Mouse (Mus musculus) stomach, embryonic 15.5 days (tissue): ENCODE measurements around the gene Gm8005. TPM values are rescaled to one million over a fixed set of nuclear protein-coding genes. Genes with fewer than 3 reads are reported as not detected.
"Not testable (repeated sequence)": the region's sequence is repeated elsewhere in the genome, so short reads cannot be mapped to it uniquely, and the experiment has no call there.

Experiments
- ATAC-seq: fragments of 200-750 bp; cut with Nextera tagmentation; 2 replicates; pipeline ENCODE4 v1.8.0; 2017; ENCODE audit warnings: low read depth, moderate number of reproducible peaks, moderate TSS enrichment; ENCODE audit not compliant: insufficient read depth, low FRiP score
- H3K27ac ChIP-seq: fragments of 300-500 bp; sonication (generic); 2 replicates; pipeline ENCODE4 v1.5.1; 2015; ENCODE audit warnings: mild to moderate bottlenecking, inconsistent platforms
- H3K27me3 ChIP-seq: fragments of 300-500 bp; sonication (generic); replicated peaks from 2 replicates; pipeline ENCODE4 v1.6.1; 2015; ENCODE audit warnings: inconsistent platforms
- H3K36me3 ChIP-seq: fragments of 300-500 bp; sonication (generic); 2 replicates; pipeline ENCODE4 v1.6.1; 2015; ENCODE audit warnings: inconsistent platforms
- H3K4me1 ChIP-seq: fragments of 300-500 bp; sonication (generic); 2 replicates; pipeline ENCODE4 v1.6.1; 2015; ENCODE audit warnings: inconsistent platforms
- H3K4me2 ChIP-seq: fragments of 300-500 bp; sonication (generic); 2 replicates; pipeline ENCODE4 v1.6.1; 2015; ENCODE audit warnings: mild to moderate bottlenecking, inconsistent platforms
- H3K4me3 ChIP-seq: fragments of 300-500 bp; sonication (generic); replicated peaks from 2 replicates; pipeline ENCODE4 v1.5.1; 2015; ENCODE audit warnings: inconsistent platforms
- H3K9ac ChIP-seq: fragments of 300-500 bp; sonication (generic); 2 replicates; pipeline ENCODE4 v1.6.1; 2015; ENCODE audit warnings: inconsistent platforms
- H3K9me3 ChIP-seq: fragments of 300-500 bp; sonication (generic); 2 replicates; pipeline ENCODE4 v1.6.1; 2016; ENCODE audit warnings: inconsistent platforms
- WGBS: fragments of 180-500 bp; shearing (Covaris S2); methylation state at CpG from one replicate; pipeline ENCODE4 v1.1.7; 2015; 5-methylcytosine and 5-hydroxymethylcytosine counted together
- polyA plus RNA-seq: library from polyadenylated mRNA; unstranded; fragments of >200 nt; fragmentation: Nextera tagmentation; extraction: Ambion mirVana; gene quantifications from 2 replicates; pipeline ENCODE4 v1.2.1, GENCODE M21; 2015

Gene Gm8005
- not detected in 2 replicates for polyA plus RNA-seq

DNA sequence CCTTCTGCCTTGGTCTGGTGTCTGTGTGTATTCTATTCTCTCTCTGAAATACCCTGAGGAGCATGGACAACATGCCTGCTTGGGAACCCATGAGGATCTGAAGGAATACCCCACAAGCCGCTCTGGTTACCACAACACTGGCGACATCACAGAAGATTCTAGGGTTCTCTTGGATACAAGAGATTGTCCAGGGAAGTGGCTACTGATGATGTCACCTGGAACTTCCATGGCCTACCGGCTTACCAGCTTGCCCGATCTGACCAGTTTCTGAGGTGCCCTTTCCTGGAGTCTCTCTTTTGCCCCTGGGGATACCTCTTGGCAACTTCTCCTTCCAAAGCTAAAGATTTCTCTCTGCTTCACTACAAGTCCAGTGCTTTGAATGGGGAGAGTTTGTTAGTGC is at the start of gene Gm8005:
Gene Gm8005 (minus strand): TSS at position 101 of the 400 bp plus-strand sequence.
- H3K27me3 ChIP-seq, H3K36me3 ChIP-seq, ATAC-seq, H3K9me3 ChIP-seq, H3K27ac ChIP-seq, H3K9ac ChIP-seq, H3K4me1 ChIP-seq, H3K4me2 ChIP-seq, H3K4me3 ChIP-seq: not testable (repeated sequence)
- 100% methylated on average over 2 of the region's 4 CpGs for WGBS

DNA sequence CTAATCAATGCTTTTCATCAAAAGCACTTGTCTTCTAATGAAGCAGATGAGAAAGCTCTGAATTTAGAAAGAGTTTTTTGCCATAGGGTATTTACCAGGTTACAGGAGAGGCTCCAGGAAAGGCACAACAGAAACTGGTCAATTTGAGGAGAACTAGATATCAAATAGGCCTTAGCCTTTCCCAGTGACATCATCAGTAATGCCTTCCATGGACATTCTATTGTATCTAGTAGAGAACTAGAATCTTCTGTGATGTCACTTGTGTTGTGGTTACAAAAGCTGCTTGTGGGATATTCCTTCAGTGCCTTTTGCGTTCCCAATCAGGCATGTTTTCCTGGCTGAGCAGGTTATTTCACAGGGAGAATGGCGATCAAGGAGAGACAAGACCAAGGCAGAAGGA is 24.1 kb upstream of the Gm8005 start, which contains the start of gene Gm8011:
Gene Gm8011 (plus strand): TSS at position 301 of the 400 bp plus-strand sequence.
- H3K27ac ChIP-seq, H3K4me3 ChIP-seq, H3K9ac ChIP-seq, H3K4me1 ChIP-seq, H3K36me3 ChIP-seq, H3K4me2 ChIP-seq, H3K27me3 ChIP-seq, ATAC-seq, H3K9me3 ChIP-seq: not testable (repeated sequence)
- WGBS: 38% methylated on average over 2 of the region's 2 CpGs

Other genes with a start within 250 kb of the Gm8005 start
- gene Gm3573, start 248.9 kb downstream of the Gm8005 start, polyA plus RNA-seq: not detected in 2 replicates
- gene Gm17026, start 179.6 kb downstream of the Gm8005 start, polyA plus RNA-seq: not detected in 2 replicates
- not detected in 2 replicates for gene Gm9611, start 142.3 kb downstream of the Gm8005 start, polyA plus RNA-seq
- gene Gm7995, start 129.5 kb downstream of the Gm8005 start, polyA plus RNA-seq: not detected in 2 replicates
- not detected in 2 replicates for gene Gm8011, start 24.2 kb upstream of the Gm8005 start, polyA plus RNA-seq
- not detected in 2 replicates for gene Gm8020, start 62.7 kb upstream of the Gm8005 start, polyA plus RNA-seq
- gene Gm8024, start 84.6 kb upstream of the Gm8005 start, polyA plus RNA-seq: not detected in 2 replicates
- not detected in 2 replicates for gene Gm17124, start 160.2 kb upstream of the Gm8005 start, polyA plus RNA-seq
- gene Gm3633, start 202.2 kb upstream of the Gm8005 start, polyA plus RNA-seq: not detected in 2 replicates
- gene Gm10378, start 216.3 kb upstream of the Gm8005 start, polyA plus RNA-seq: not detected in 2 replicates